Mouse (Mus musculus) neural tube, embryonic 11.5 days (tissue): Measurements from ENCODE around the gene Itm2b. TPM values are rescaled to one million over a fixed set of nuclear protein-coding genes. Genes with fewer than 3 reads are reported as not detected.

ENCODE experiments used
- ATAC-seq: fragments of 200-750 bp; cut with Nextera tagmentation; 2 replicates; pipeline ENCODE4 v1.8.0; 2017; ENCODE audit warnings: moderate number of reproducible peaks, mild to moderate bottlenecking, moderate TSS enrichment, moderate library complexity; ENCODE audit not compliant: insufficient read depth, low FRiP score, low TSS enrichment
- DNase-seq: peaks from one replicate; pipeline ENCODE4 v3.0.0-alpha.2; 2015; ENCODE audit warnings: low spot score
- H3K27ac ChIP-seq: fragments of 300-500 bp; sonication (generic); 2 replicates; pipeline ENCODE4 v1.5.1; 2014; ENCODE audit warnings: low read depth, mild to moderate bottlenecking, low read length
- H3K27me3 ChIP-seq: fragments of 300-500 bp; sonication (generic); 2 replicates; pipeline ENCODE4 v1.6.1; 2014; ENCODE audit warnings: mild to moderate bottlenecking, low read length, mixed read lengths; ENCODE audit not compliant: control insufficient read depth, insufficient read depth
- H3K36me3 ChIP-seq: fragments of 300-500 bp; sonication (generic); 2 replicates; pipeline ENCODE4 v1.6.1; 2014; ENCODE audit warnings: mild to moderate bottlenecking, low read length, moderate library complexity, mixed read lengths; ENCODE audit not compliant: control insufficient read depth, insufficient read depth
- H3K4me1 ChIP-seq: fragments of 300-500 bp; sonication (generic); 2 replicates; pipeline ENCODE4 v1.6.1; 2014; ENCODE audit warnings: low read length, mixed read lengths; ENCODE audit not compliant: control insufficient read depth, insufficient read depth
- H3K4me2 ChIP-seq: fragments of 300-500 bp; sonication (generic); 2 replicates; pipeline ENCODE4 v1.6.1; 2014; ENCODE audit warnings: low read depth, mild to moderate bottlenecking, moderate library complexity
- H3K4me3 ChIP-seq: fragments of 300-500 bp; sonication (generic); 2 replicates; pipeline ENCODE4 v1.5.1; 2014; ENCODE audit warnings: low read depth, low read length
- H3K9ac ChIP-seq: fragments of 300-500 bp; sonication (generic); 2 replicates; pipeline ENCODE4 v1.6.1; 2014; ENCODE audit warnings: mild to moderate bottlenecking, low read length
- H3K9me3 ChIP-seq: fragments of 300-500 bp; sonication (generic); 2 replicates; pipeline ENCODE4 v1.6.1; 2016; ENCODE audit warnings: low read length; ENCODE audit not compliant: control insufficient read depth
- WGBS: fragments of 180-500 bp; shearing (Covaris S2); extraction: QIAGEN DNeasy Blood & Tissue Kit; methylation state at CpG from one replicate; pipeline ENCODE4 v1.1.7; 2014; 5-methylcytosine and 5-hydroxymethylcytosine counted together
- polyA plus RNA-seq: library from polyadenylated mRNA; unstranded; fragments of >200 nt; fragmentation: Nextera tagmentation; extraction: Ambion mirVana; gene quantifications from 2 replicates; pipeline ENCODE4 v1.2.1, GENCODE M21; 2014

Itm2b gene
- polyA plus RNA-seq, 1 experiment from 2014 or later: 349 TPM

DNA sequence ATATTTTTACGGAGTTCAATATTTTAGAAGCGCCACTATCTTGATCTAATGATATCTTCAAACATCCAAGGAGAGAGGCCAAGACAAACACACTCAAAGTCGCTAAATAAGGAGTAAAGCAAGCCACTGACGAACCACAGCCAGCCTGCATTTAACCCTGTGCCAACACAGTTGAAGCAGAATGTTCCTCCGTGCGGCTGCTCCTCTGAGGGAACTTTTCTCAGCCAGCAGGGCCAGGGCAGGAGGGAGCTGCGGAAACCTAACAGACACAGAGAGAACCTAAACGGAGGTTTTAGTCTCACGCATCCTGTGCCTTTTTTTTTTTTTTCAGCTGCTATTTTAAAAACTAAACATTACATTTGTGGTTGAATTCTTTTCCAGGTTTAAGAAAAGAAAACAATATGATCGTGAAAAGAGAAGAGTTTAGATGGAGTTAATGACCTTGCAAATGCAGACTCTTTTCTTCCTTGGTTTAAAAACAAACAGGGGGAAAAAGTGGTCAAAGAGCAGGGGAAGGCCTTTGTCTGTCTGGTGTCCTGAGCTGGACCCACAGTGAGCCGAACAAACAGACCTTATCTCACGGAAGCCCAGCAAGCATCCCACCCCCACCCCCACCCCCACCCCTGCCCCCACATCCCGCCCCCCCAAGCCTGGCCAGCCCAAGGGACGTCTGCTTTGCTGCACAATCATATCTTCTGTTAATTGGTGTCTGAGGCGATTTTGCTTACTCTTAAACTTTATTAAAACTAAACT is 15.0 kb upstream of the Itm2b start:
- no peaks in the 10 kb centered on the region for H3K4me1 ChIP-seq
- WGBS: 34% methylated on average over 15 of the region's 15 CpGs
- DNase-seq: no peak
- no peaks in the 10 kb centered on the region for H3K9me3 ChIP-seq
- no peak overlapping the region for H3K4me3 ChIP-seq
- no peak for ATAC-seq
- no peak overlapping the region for H3K27ac ChIP-seq
- H3K36me3 ChIP-seq: no peaks in the 10 kb centered on the region
- no peaks in the 10 kb centered on the region for H3K27me3 ChIP-seq
- no peak overlapping the region for H3K9ac ChIP-seq
- no peak overlapping the region for H3K4me2 ChIP-seq

DNA sequence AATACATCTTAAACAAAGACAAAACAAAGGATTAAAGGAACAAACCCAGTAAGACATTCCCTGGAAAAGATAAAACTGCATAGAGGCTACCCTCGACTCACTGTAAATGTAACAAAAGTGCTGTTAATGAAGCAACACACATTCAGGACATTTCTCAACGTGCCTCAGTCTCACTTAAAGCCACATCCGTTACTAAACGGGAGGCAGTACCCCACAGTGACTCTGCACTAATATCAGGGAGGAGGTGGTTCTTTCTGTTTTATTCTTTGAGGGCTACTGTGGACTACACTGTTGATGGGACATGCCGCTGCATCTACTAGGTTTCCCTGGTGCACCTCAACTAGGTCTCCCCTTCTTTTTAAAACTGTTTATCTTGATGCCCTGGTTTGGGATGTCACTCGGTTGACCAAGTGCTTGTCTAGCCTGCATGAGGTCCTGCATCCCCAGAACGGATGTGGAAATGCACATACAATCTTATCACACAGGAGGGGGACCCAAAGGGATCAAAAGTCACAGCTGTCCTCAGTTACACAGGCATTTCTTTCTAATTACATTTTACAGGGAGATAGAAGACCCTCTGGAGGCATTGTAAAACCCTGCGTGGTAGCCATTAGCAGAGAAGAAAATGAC is 13.4 kb upstream of the Itm2b start:
- ATAC-seq: no peak
- H3K27ac ChIP-seq: no peak overlapping the region
- H3K36me3 ChIP-seq: no peaks in the 10 kb centered on the region
- no peak overlapping the region for H3K4me2 ChIP-seq
- DNase-seq: no peak
- H3K4me3 ChIP-seq: no peak overlapping the region
- 79% methylated on average over 8 of the region's 8 CpGs for WGBS
- H3K9ac ChIP-seq: no peak overlapping the region
- H3K4me1 ChIP-seq: no peaks in the 10 kb centered on the region
- no peaks in the 10 kb centered on the region for H3K27me3 ChIP-seq
- H3K9me3 ChIP-seq: no peaks in the 10 kb centered on the region

DNA sequence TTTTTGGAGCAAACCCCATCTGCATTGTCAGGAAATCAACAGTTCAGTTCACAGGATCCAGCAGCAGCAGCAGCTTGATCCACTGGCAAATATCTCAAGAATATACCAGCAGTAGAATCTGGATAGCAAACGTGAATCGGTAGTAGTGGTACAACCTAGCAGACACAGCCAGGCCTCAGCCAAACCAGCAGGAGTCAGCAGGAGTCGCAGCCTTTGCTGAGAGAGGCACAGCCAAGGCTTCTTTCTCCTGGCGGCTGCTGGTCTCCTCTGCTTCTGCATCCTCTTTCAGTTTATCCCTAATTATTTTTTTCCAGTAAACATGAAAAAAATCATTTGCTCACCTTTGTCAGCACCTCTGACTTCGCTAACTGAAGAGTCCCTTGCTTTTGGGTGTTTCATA is 10.7 kb upstream of the Itm2b start:
- no peak overlapping the region for H3K27ac ChIP-seq
- no peaks in the 10 kb centered on the region for H3K4me1 ChIP-seq
- ATAC-seq (no peak), DNase-seq (no peak)
- H3K4me2 ChIP-seq: no peak overlapping the region
- H3K4me3 ChIP-seq: no peak overlapping the region
- no peaks in the 10 kb centered on the region for H3K27me3 ChIP-seq
- H3K36me3 ChIP-seq: no peaks in the 10 kb centered on the region
- WGBS: 64% methylated on average over 5 of the region's 5 CpGs
- H3K9ac ChIP-seq: no peak overlapping the region
- no peaks in the 10 kb centered on the region for H3K9me3 ChIP-seq

DNA sequence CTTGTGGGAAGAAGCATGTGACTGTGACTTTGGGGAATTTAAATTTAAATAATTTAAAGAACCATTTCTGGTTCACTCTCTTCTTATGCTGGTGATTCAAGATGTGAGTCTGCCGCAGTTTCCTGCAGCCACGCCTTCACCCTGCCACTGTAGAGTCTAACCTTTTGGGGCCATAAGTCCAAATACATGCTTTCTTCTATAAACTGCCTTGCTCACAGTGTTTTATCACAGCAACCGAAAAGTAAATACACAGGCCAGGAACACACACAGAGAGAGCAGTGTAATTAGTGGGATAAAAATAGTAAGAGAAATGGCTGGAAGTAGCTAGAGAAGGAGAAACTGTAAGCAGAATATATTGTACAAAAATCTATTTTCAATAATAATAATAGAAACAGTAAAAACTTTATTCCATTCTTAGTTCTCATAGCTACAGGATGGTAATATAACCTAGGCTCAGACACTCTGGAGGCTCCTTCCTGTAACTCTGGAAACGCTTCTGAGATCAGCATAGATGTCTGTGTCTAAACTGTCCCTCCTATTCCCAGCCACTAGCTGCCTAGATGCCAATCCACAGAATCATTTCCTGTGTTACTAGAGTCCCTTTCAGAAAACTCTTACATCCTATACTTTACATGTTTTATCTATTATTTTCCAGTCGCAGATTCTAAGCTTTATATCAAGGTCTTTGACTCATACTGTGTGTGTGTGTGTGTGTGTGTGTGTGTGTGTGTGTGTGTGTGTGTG is 9.3 kb upstream of the Itm2b start:
- H3K9me3 ChIP-seq: no peaks in the 10 kb centered on the region
- H3K4me2 ChIP-seq: no peak overlapping the region
- no peak for ATAC-seq
- no peak overlapping the region for H3K4me3 ChIP-seq
- H3K9ac ChIP-seq: no peak overlapping the region
- no peak overlapping the region for H3K27ac ChIP-seq
- no peaks in the 10 kb centered on the region for H3K27me3 ChIP-seq
- H3K4me1 ChIP-seq: no peaks in the 10 kb centered on the region
- DNase-seq: no peak
- H3K36me3 ChIP-seq: no peaks in the 10 kb centered on the region
- WGBS: 78% methylated on average over 5 of the region's 5 CpGs

DNA sequence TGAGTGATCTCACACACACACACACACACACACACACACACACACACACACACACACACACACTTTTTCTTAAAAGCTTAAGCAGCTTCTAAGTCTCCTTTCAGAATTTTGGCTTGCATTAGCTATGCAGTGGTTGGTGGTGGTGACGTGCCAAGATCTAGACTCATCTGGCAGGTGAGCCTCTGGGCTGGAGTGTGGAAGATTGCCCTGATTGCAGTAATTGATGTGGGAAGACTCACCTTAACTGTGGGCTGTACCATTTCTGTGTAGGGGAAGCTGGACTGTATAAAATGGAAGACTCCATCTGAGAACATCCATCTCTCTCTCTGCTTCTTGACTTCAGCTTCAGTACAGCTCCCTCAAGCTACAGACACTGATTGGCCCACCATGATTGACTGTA is 6.4 kb upstream of the Itm2b start:
- Histone ChIP-seq H3K27ac (no peak overlapping the region), H3K9ac (no peak overlapping the region), H3K4me3 (no peak overlapping the region), H3K27me3 (no peaks in the 10 kb centered on the region), H3K4me1 (no peaks in the 10 kb centered on the region), H3K9me3 (no peaks in the 10 kb centered on the region), H3K4me2 (no peak overlapping the region), H3K36me3 (no peaks in the 10 kb centered on the region)
- WGBS: 83% methylated on average over 1 of the region's 1 CpGs
- no peak for DNase-seq
- no peak for ATAC-seq

DNA sequence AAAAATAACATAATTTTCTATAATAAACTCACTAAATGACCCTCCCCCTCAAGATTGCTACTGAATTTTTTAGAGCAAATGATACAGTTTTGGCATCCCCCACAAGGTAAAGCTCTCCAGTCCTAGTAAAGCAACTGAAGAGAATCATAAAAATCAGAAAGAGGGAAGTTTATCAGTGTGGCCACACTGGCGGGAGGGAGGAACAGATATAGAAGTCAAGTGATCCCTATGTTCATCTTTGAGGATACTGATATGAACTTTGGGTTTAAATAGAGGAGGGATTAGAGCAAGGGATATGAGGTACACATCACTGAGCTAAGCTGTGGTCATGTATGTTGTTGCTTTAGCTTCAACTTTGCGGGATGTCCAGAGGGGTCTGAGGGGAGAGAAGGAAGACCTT is 5.1 kb upstream of the Itm2b start:
- H3K4me2 ChIP-seq: no peak overlapping the region
- H3K27me3 ChIP-seq: no peaks in the 10 kb centered on the region
- no peak for DNase-seq
- WGBS: 83% methylated on average over 2 of the region's 2 CpGs
- H3K4me3 ChIP-seq: no peak overlapping the region
- no peaks in the 10 kb centered on the region for H3K4me1 ChIP-seq
- H3K27ac ChIP-seq: no peak overlapping the region
- no peaks in the 10 kb centered on the region for H3K9me3 ChIP-seq
- ATAC-seq: no peak
- no peaks in the 10 kb centered on the region for H3K36me3 ChIP-seq
- no peak overlapping the region for H3K9ac ChIP-seq

DNA sequence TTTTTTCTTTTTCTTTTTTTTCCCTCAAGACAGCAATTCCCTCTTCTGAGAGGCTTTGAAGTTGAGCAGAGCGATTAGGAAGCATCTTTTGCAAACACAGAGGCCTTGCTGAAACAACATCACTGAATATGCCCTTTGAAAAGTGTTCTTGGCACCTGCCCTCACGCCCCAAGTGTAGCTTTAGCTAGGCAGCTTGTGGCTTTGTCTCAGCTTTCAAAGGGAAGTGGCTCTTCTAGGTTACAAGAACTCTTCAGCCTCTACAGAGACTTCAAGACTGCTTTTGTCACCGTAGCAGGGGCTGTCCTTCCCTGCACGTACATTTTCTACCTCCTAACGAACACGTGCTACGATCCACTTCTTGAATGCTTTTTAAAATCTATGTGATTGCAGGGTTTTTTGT is 4.0 kb upstream of the Itm2b start:
- no peaks in the 10 kb centered on the region for H3K4me1 ChIP-seq
- DNase-seq (no peak), ATAC-seq (no peak)
- H3K36me3 ChIP-seq: no peaks in the 10 kb centered on the region
- no peaks in the 10 kb centered on the region for H3K27me3 ChIP-seq
- no peaks in the 10 kb centered on the region for H3K9me3 ChIP-seq
- no peak overlapping the region for H3K4me2 ChIP-seq
- no peak overlapping the region for H3K27ac ChIP-seq
- H3K4me3 ChIP-seq: no peak overlapping the region
- no peak overlapping the region for H3K9ac ChIP-seq
- 49% methylated on average over 7 of the region's 7 CpGs for WGBS

DNA sequence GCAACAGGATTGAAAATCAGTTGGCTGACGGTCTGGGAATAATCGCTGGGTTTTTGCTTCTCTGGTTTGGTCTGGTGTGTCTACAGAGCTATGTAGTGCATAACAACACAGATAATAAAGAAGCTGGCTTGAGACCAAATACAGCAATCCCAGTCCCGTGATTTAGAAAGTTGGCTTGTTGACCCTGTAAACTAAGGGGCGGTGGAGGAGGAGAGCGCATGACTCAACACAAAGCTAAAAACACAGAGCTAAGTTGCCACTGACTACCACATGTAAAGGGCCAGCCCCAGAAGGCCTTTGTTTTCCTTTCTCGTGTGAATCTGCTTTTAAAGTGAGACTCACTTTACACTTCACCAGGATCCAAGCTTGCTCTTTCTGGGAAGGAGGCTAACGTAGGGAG is 3.5 kb upstream of the Itm2b start:
- Histone ChIP-seq H3K4me3 (no peak overlapping the region), H3K9me3 (no peaks in the 10 kb centered on the region), H3K9ac (no peak overlapping the region), H3K36me3 (no peaks in the 10 kb centered on the region), H3K27ac (no peak overlapping the region), H3K4me1 (0 out of 2 replicates have a peak, but pooled peaks cover 1% of the 10 kb centered on the region), H3K27me3 (no peaks in the 10 kb centered on the region), H3K4me2 (no peak overlapping the region)
- DNase-seq (no peak), ATAC-seq (no peak)
- WGBS: 57% methylated on average over 7 of the region's 7 CpGs
